Comparison of ENCODE assay signal across 28 mouse cellular contexts in genomic region chr7:123848644-123849043, GRCm38 (mm10).
A peak's percentile ranks its signal among the peaks of the same experiment; 100 is the strongest.
DNase-seq lines count a peak whose midpoint lies in the region; ATAC-seq lines count a peak whose summit lies in the region.
"Had no signal": no experiment of that assay in that cellular context is flagged by ENCODE, and none has a peak within 500 bp of the region (broad histone marks: within the 10 kb centered on the region; RNA-seq: fewer than 3 reads in every experiment).

No protein-coding gene starts in this region.

- no peak for DNase-seq in forebrain, embryonic 10.5 days (ENCODE audit: extremely low spot score, low spot score)
- DNase-seq in R1 (ENCODE audit: low read depth, low spot score), result peak; percentile 87
- DNase-seq in retina, embryonic 14.5 days (ENCODE audit: low spot score), result peak; percentile 34
- DNase-seq in lung, postnatal 25 days (ENCODE audit: low spot score), result no peak
- DNase-seq in urinary bladder, postnatal 4 days (ENCODE audit: low spot score in 2 of 2), result no peak
- DNase-seq: adrenal gland, postnatal 10 days; adrenal gland, postnatal 36 days; cerebellum, adult 11 months; cerebellum, adult 2 months; cerebellum, adult 9-11 months; cerebellum, postnatal 25 days; embryo, embryonic 11 days; forebrain, postnatal 0 days; gastrocnemius, postnatal 25 days; heart, adult 18-20 months; heart, postnatal 10 days; heart, postnatal 36 days had no signal

- WGBS in forebrain, embryonic 10.5 days, result 19% methylated on average over 5 of the region's 5 CpGs
- WGBS in forebrain, embryonic 16.5 days, result 14% methylated on average over 5 of the region's 5 CpGs

- ATAC-seq in forebrain, embryonic 16.5 days, result no peak
- ATAC-seq: forebrain, embryonic 13.5 days; forebrain, postnatal 0 days; hindbrain, embryonic 16.5 days; intestine, embryonic 15.5 days had no signal

- H3K9ac ChIP-seq in forebrain, embryonic 16.5 days (replicated peaks; ENCODE audit: low read depth, low read length), result no peak overlapping the region
- H3K9ac ChIP-seq: embryonic facial prominence, embryonic 13.5 days; forebrain, embryonic 13.5 days; forebrain, postnatal 0 days; heart, embryonic 12.5 days; heart, embryonic 15.5 days; hindbrain, embryonic 13.5 days; intestine, embryonic 15.5 days had no signal

- no peaks in the 10 kb centered on the region for H3K27me3 ChIP-seq in forebrain, embryonic 10.5 days (ENCODE audit: poor library complexity, severe bottlenecking)
- H3K27me3 ChIP-seq in forebrain, embryonic 16.5 days (replicated peaks; ENCODE audit: control insufficient read depth, insufficient read depth, low read length), result no peaks in the 10 kb centered on the region
- H3K27me3 ChIP-seq: embryonic facial prominence, embryonic 13.5 days; forebrain, embryonic 13.5 days; heart, embryonic 12.5 days; heart, embryonic 15.5 days; hindbrain, embryonic 13.5 days; intestine, embryonic 15.5 days had no signal

- H3K4me1 ChIP-seq in forebrain, embryonic 10.5 days, result peaks cover 14% of the 10 kb centered on the region
- 0 out of 2 replicates have a peak, but pooled peaks cover 2% of the 10 kb centered on the region for H3K4me1 ChIP-seq in forebrain, embryonic 16.5 days (replicated peaks; ENCODE audit: control insufficient read depth, insufficient read depth, low read length)
- H3K4me1 ChIP-seq: embryonic facial prominence, embryonic 13.5 days; forebrain, embryonic 13.5 days; heart, embryonic 12.5 days; heart, embryonic 15.5 days; hindbrain, embryonic 10.5 days; intestine, embryonic 15.5 days had no signal

- peak overlapping the region; percentile 56; the same call in 1 of the 2 replicates for H3K27ac ChIP-seq in forebrain, embryonic 10.5 days
- no peak overlapping the region for H3K27ac ChIP-seq in forebrain, embryonic 16.5 days (ENCODE audit: low read length)
- H3K27ac ChIP-seq: embryonic facial prominence, embryonic 10.5 days; embryonic facial prominence, embryonic 13.5 days; forebrain, embryonic 13.5 days; heart, embryonic 15.5 days; hindbrain, embryonic 10.5 days; hindbrain, embryonic 13.5 days; intestine, embryonic 15.5 days had no signal

- H3K9me3 ChIP-seq in forebrain, embryonic 10.5 days, result no peaks in the 10 kb centered on the region
- H3K9me3 ChIP-seq in forebrain, embryonic 16.5 days (ENCODE audit: control insufficient read depth, low read length), result no peaks in the 10 kb centered on the region
- H3K9me3 ChIP-seq: embryonic facial prominence, embryonic 10.5 days; embryonic facial prominence, embryonic 13.5 days; forebrain, embryonic 13.5 days; heart, embryonic 12.5 days; heart, embryonic 15.5 days; hindbrain, embryonic 10.5 days; hindbrain, embryonic 13.5 days; intestine, embryonic 15.5 days had no signal

- no peaks in the 10 kb centered on the region for H3K36me3 ChIP-seq in forebrain, embryonic 10.5 days (replicated peaks)
- H3K36me3 ChIP-seq in forebrain, embryonic 16.5 days (ENCODE audit: control insufficient read depth, insufficient read depth), result no peaks in the 10 kb centered on the region
- H3K36me3 ChIP-seq: embryonic facial prominence, embryonic 10.5 days; embryonic facial prominence, embryonic 13.5 days; heart, embryonic 12.5 days; heart, embryonic 15.5 days; hindbrain, embryonic 10.5 days; hindbrain, embryonic 13.5 days; intestine, embryonic 15.5 days had no signal

- no peak overlapping the region for H3K4me3 ChIP-seq in forebrain, embryonic 10.5 days
- H3K4me3 ChIP-seq in forebrain, embryonic 16.5 days (replicated peaks; ENCODE audit: low read length), result no peak overlapping the region
- H3K4me3 ChIP-seq: embryonic facial prominence, embryonic 10.5 days; embryonic facial prominence, embryonic 13.5 days; erythroblast, embryonic 14.5 days; forebrain, embryonic 13.5 days; heart, embryonic 12.5 days; heart, embryonic 15.5 days; hindbrain, embryonic 10.5 days; hindbrain, embryonic 13.5 days; intestine, embryonic 15.5 days had no signal

- no peak overlapping the region for H3K4me2 ChIP-seq in forebrain, embryonic 16.5 days (ENCODE audit: low read length)
- H3K4me2 ChIP-seq: embryonic facial prominence, embryonic 13.5 days; forebrain, embryonic 13.5 days; heart, embryonic 12.5 days; heart, embryonic 15.5 days; hindbrain, embryonic 13.5 days; intestine, embryonic 15.5 days had no signal

Comparison
In these comparisons a context has a peak if more than half of its experiments do, and no peak if none do; other contexts are left out.
1. DNase-seq: peak in R1 (single experiment) and retina, embryonic 14.5 days (single experiment); none in forebrain, embryonic 10.5 days (single experiment), lung, postnatal 25 days (single experiment) and urinary bladder, postnatal 4 days (0 of 2).